Mouse (Mus musculus): ENCODE data around the gene Oxct2b. TPM values are rescaled to one million over a fixed set of nuclear protein-coding genes. Genes with fewer than 3 reads are reported as not detected.
"Not testable (repeated sequence)": the region's sequence is repeated elsewhere in the genome, so short reads cannot be mapped to it uniquely, and the experiment has no call there.

Oxct2b gene
- not detected for total RNA-seq (2021)
- not detected in 2 replicates for polyA plus RNA-seq (2012; rRNA removed)
- long read RNA-seq = 0 reads

GRCm38 (mm10) chr4:123116011-123116410 lies at the start of gene Oxct2b:
Gene Oxct2b, plus strand, starts transcription at chr4:123116266.
- DNase-seq = no peak

GRCm38 (mm10) chr4:123068646-123069045 lies 47.4 kb upstream of the Oxct2b start:
- no peak for DNase-seq

GRCm38 (mm10) chr4:123071266-123071966 lies 44.6 kb upstream of the Oxct2b start:
- DNase-seq = peak; percentile 32

GRCm38 (mm10) chr4:123076928-123077327 lies 39.1 kb upstream of the Oxct2b start:
- DNase-seq = no peak

GRCm38 (mm10) chr4:123078231-123078630 lies 37.8 kb upstream of the Oxct2b start:
- no peak for DNase-seq

GRCm38 (mm10) chr4:123080791-123081190 lies 35.3 kb upstream of the Oxct2b start:
- DNase-seq = no peak

GRCm38 (mm10) chr4:123082283-123083163 lies 33.5 kb upstream of the Oxct2b start:
- DNase-seq = peak; percentile 60

GRCm38 (mm10) chr4:123083323-123083902 lies 32.7 kb upstream of the Oxct2b start:
- DNase-seq = no peak

- DNase-seq = no peak
Observed at GRCm38 (mm10) chr4:123085290-123085689, 30.8 kb upstream of the Oxct2b start.

- no peak for DNase-seq
Observed at GRCm38 (mm10) chr4:123086381-123086780, 29.7 kb upstream of the Oxct2b start.

- no peak for DNase-seq
Observed at GRCm38 (mm10) chr4:123092621-123093020, 23.4 kb upstream of the Oxct2b start.

- DNase-seq = no peak
Observed at GRCm38 (mm10) chr4:123093064-123093776, 22.8 kb upstream of the Oxct2b start.

- DNase-seq = no peak
Observed at GRCm38 (mm10) chr4:123093869-123094268, 22.2 kb upstream of the Oxct2b start.

- DNase-seq = no peak
Observed at GRCm38 (mm10) chr4:123104651-123105450, 11.2 kb upstream of the Oxct2b start, which contains the start of gene Bmp8b. Gene Bmp8b, plus strand, starts transcription at chr4:123105165.

- no peak for DNase-seq
Observed at GRCm38 (mm10) chr4:123105451-123105790, 10.6 kb upstream of the Oxct2b start.

GRCm38 (mm10) chr4:123105929-123106328 lies 10.1 kb upstream of the Oxct2b start:
- not testable (repeated sequence) for DNase-seq

GRCm38 (mm10) chr4:123106864-123107263 lies 9.2 kb upstream of the Oxct2b start:
- DNase-seq = no peak

GRCm38 (mm10) chr4:123108056-123108455 lies 8.0 kb upstream of the Oxct2b start:
- DNase-seq = no peak

GRCm38 (mm10) chr4:123110751-123111150 lies 5.3 kb upstream of the Oxct2b start:
- DNase-seq = no peak

GRCm38 (mm10) chr4:123111275-123111983 lies 4.6 kb upstream of the Oxct2b start:
- DNase-seq = not testable (repeated sequence)

Data from adrenal gland, adult 2 months (tissue).